Mouse (Mus musculus): Measurements from ENCODE around the gene Tmem115. TPM values are rescaled to one million over a fixed set of nuclear protein-coding genes. Genes with fewer than 3 reads are reported as not detected.
A peak's percentile ranks its signal among the peaks of the same experiment; 100 is the strongest.

Tmem115 gene
- total RNA-seq, 2 experiments from 2014 or later, result 40.0 to 49.5 TPM

DNA sequence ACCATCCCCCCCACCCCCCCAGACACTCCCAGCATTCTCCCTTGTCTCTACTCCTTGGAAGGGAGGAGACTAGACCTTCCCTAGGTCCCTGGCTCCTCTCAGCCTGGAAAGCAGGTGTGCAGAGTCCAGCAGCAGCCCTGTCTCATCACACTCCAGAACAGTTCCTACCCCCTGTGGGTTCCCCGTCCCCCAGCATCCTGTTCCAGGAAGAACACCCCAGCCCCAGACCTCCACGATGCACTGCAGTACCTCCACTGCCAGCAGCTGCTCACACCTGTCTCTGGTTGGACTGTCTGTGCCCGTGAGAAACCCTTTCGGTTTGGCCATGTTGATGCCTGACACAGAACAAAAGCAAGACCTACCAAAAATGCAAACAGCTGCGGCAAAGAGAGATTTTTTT, 12.6 kb upstream of the Tmem115 start:
- DNase-seq (ENCODE audit: low spot score in 2 of 2), result no peak

DNA sequence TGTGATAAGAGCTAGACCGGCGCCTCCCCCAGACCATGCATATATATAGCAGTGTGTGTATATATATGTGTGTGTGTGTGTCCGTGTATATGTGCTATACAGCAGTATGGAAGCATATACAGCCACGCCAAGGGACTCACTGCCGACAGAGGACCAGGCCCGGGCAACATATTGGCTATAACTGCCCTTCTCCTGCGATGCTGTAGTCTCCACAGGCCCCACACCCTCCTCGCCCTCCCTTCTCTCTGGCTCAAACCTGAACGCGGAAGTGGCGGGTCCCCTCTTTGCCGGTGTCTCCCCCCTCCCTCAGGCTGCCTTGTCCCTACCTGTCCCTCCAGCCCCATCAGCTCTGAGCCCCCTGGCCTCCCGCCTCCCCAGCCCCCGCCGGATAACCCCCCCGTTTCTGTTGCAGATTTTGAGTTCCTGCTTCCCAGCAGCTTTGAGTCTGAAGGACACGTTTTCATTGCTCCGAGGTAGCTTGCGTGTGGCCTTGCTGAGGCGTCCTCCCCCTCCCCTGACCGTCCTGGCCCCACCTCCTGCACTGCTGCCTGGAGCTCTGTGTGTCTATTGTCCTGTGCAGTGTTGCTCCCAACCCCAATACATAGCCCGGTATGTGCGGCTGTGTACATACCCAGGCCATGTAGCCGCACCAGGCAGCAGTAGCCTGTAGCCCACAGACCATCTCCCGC, 11.9 kb upstream of the Tmem115 start:
- no peak for DNase-seq (ENCODE audit: low spot score in 2 of 2)

DNA sequence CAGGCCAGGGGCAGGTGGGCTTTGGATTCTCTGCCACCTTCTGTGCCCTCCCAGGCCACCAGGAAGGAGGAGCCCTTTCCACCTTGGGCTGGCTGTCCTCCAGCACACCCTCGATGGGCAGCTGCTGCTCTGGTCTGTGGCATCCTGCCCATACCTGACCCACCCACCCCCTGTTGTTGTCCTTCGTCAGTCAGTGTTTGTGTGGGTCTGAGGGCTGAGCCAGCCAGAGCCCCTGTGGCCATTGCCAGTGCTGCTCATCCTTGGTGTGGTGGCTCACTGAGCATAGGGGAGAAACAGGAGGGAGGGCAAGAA, 11.4 kb upstream of the Tmem115 start:
- no peak for DNase-seq (ENCODE audit: low spot score in 2 of 2)

DNA sequence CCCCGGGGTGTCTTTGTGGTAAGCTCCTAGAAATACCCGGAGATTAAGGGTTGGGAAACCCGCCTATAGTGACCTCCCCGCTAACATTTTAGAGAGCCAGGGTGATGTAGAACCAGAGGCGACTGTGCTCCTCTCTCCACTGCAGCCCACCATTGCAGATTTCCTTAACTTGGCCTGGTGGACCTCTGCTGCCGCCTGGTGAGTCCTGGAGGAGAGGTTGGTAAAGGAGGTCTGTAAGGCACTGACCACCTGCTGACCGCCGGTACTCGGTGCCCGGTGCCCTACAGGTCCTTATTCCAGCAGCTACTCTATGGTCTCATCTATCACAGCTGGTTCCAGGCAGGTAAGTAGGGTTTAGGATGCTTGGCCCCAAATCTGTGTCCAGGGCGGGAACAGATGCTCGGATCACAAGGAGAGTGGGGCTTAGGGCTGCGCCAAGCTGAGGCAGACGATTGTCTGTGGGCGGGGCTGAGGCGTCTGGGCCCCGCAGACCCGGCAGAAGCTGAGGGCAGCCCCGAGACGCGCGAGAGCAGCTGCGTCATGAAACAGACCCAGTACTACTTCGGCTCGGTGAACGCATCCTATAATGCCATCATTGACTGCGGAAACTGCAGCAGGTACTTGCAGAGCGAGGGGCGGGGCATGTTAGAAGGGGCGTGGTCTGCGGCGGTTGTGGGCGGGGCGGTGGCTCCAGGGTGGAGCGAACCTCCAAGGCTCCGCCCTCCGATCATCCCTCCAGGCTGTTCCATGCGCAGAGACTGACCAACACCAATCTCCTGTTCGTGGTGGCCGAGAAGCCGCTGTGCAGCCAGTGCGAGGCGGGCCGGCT, 7.3 kb upstream of the Tmem115 start:
- peak; percentile 70 to 71 for DNase-seq (ENCODE audit: low spot score in 2 of 2)

DNA sequence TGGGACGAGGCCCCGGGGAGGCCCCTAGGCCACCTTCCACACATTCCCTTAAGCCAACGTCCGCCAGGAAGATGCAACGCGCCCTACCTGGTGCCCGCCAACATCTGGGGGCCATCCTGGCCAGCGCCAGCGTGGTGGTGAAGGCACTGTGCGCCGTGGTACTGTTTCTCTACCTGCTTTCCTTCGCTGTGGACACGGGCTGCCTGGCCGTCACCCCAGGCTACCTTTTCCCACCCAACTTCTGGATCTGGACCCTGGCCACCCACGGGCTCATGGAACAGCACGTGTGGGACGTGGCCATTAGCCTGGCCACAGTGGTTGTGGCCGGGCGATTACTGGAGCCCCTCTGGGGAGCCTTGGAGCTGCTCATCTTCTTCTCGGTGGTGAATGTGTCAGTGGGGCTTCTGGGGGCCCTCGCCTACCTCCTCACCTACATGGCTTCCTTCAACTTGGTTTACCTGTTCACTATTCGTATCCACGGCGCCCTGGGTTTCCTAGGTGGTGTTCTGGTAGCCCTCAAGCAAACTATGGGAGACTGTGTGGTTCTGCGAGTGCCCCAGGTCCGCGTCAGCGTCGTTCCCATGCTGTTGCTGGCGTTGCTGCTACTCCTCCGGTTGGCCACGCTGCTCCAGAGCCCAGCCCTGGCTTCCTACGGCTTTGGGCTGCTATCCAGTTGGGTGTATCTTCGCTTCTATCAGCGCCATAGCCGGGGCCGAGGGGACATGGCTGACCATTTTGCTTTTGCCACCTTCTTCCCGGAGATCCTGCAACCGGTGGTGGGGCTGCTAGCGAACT, 860 bp downstream of the Tmem115 start:
- DNase-seq (ENCODE audit: low spot score in 2 of 2), result peak in 1 of 2 experiments; percentile 28

DNA sequence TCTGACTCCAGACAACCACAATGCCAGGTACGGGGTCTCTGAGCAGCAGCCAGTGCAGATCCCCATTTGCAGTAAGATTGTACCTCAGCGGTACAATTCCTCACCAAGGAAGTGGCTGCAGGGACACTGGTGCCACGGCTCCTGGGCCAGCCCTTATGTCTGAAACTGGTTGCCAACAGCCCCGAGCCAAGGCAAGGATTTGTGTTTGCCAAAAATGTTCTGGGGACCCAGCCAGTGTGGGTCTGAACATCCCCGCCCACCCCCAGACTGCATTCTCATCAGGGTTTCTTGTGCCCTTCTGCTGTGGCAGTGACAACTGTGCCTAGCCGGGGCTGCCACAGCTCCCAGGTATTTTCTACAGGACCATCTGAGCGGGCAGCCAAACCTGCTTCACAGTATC, 4.5 kb downstream of the Tmem115 start:
- DNase-seq (ENCODE audit: low spot score in 2 of 2), result no peak

DNA sequence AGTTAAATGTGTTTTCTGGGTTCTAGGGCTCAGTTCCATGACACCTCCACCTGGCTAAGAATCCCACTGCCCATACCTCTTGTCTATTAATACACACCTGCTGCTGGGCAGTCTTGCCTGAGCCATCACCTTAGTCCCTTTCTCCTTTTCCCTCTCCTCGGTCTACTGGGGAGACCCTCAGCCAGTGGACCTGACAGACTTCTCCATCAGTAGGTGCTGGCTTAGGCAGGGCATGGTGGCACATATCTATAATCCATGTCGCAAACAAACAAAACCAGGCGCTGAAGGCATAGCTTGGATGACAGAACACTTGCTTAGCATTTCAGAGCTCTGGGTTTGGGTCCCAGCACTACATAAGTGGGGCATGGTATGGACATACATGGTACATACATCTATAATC, 5.0 kb downstream of the Tmem115 start:
- no peak for DNase-seq (ENCODE audit: low spot score in 2 of 2)

DNA sequence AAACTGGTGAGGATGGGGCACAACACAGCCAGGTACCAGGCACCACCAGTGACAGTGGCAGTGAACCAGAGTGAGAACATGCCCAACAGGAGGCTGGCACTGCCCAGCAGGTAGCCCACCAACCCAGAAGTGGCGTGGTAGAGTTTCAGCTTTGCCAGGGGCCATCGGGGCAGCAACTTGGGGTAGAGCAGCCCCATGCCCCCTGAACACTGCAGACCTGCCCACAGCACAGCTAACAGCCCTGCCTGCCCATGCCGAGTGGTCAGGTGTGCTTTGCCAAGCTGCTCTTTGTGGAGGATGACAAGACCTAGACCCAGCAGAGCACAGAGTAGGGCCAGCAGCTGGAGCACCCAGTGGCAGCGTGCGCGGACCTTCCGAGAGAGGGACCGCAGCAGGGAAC, 6.2 kb downstream of the Tmem115 start:
- DNase-seq (ENCODE audit: low spot score in 2 of 2), result no peak

DNA sequence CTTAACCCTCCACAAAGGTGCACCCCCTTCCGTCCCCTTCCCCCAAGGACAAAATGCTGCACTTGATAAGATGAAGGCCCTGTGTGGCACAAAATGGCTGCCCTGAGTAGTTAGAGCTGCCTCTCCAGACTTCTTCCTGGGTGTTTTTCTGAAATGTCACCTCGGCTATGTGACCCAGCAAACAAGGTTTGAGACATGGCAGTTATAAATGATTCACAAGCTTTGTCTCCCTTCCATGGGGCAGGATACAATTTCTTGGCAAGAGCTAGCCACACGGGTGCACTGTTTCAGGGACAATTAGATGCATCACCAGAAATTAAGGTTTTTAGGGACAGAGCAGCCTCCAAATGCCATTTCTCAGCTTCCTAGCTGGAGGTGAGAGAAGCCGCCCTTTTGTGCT, 6.7 kb downstream of the Tmem115 start:
- DNase-seq (ENCODE audit: low spot score in 2 of 2), result no peak

DNA sequence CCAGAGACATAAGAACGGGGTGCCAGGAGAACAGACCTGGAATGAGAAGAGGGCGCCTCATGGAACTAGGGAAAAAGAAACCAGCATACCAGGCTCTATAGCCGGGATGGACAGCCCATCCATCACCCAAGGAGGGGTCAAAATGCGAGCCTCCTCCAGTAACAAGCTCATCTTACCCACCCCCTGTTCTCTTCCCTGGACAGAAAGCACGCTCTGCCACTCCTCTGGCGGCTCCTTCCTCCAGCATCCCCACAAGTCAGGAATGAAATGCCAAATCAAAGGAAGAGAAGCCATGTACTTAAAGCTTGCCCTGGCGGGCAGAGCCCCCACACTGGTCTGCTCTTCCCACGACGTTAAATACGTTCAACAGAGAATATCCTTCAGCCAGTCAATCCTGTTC, 7.3 kb downstream of the Tmem115 start:
- no peak for DNase-seq (ENCODE audit: low spot score in 2 of 2)

DNA sequence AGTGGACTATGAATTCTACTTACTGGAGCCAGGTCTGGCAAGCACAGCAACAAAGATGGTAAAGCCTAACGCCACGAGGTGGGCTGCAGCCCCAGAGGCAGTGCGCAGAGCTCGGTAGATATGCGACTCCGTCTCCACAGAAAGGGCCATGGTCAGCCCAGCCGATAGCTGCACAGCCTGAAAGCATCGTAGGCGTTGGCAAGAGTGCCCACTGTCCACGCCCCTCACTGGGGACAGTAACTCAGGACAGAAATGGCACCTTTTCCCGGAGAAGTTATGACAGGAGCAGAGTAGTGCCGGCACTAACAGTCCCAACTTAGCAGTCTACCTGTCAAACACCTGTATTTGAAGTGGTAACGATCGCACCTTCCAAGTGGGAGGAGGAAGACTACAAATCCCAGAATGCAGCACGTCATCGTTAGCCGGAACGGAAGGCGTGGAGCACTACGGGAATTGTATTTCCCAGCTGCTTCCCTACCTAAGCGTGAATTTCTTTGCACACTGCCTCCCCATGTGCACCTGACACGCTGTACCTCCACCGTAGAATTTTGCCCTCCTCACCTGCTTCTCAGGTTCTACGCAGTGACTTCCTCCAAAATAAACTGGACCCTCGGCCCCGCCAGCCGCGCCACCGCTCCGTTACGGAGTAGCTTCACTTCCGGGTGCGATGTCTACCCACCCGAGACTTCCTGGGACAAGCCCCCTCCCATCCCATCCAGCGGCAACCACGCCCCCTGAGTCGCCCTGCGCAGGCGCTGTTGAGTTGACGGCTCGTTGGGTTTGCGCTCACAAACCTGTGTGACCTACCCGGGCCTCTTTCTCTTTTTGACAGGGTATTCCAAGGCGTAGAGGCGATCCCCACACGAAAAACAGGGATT, 8.0 kb downstream of the Tmem115 start, which contains the start of the genes Cyb561d2 and Nprl2:
Gene Cyb561d2, minus strand, starts transcription at position 720 of the 878 bp plus-strand sequence.
Gene Nprl2, plus strand, starts transcription at position 753 of the 878 bp plus-strand sequence.
- peak; percentile 93 for DNase-seq (ENCODE audit: low spot score in 2 of 2)

DNA sequence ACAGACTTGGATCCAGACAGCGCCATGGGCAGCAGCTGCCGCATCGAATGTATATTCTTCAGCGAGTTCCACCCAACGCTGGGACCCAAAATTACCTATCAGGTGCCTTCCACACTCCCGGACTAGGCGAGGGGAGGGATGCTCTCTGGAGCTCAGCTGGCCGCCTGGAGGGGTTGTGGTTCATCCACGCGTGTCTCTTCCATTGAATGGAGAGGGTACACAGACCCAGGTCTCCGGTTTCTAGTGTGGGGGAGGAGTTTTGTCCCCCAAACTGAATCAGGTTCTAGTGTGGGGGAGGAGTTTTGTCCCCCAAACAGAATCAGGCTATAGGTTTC, 8.6 kb downstream of the Tmem115 start:
- DNase-seq (ENCODE audit: low spot score in 2 of 2), result no peak

DNA sequence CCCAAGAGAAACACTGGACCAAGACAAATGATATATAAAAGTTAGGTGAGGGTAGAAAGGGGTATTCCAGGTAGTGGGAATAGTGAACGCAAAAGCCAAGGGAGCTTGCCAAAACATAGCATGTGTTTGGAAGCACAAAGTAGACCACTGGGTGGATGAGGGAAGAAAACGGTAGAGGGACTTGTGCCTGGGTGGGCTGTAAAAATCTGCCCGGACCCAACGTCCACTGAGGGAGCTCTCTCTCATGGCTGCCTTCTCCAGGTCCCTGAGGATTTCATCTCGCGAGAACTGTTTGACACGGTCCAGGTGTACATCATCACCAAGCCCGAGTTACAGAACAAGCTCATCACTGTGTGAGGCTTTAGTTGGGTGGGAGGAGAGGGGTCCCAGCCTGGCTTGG, 9.0 kb downstream of the Tmem115 start:
- no peak for DNase-seq (ENCODE audit: low spot score in 2 of 2)

DNA sequence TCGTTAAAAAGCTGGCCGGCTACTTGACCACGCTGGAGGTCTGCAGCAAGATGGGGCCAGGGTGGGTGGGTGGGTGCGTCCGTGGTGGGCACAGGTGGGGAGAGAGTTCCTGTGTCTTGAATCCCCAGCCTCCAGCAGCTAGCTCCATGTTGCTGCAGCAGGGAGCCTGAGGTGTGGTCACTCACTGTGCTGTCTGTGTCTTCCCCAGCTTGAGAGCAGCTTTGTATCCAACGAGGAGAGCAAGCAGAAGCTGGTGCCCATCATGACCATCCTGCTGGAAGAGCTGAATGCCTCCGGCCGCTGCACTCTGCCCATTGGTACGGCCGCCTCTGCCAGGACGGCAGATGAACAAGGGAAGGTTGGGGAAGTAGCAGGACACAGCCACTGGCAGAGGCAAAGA, 9.6 kb downstream of the Tmem115 start:
- no peak for DNase-seq (ENCODE audit: low spot score in 2 of 2)

DNA sequence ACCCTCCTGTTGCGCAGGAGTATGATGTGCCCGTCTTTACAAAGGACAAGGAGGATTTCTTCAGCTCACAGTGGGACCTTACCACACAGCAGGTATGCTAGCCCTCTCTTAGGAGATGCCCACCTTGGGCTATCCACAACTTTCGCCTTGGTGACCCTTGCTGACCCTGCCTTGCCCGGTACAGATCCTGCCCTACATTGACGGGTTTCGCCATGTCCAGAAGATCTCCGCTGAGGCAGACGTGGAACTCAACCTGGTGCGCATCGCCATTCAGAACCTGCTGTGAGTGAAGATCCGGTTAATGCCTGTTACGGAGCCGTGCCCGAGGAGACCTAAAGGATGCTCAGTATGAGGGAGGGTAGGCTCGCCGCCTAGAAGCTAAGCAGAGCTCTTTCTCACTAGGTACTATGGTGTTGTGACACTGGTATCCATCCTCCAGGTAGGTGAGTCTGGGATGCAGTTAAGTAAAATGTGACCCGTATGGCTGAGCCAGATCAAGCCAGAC, 10.5 kb downstream of the Tmem115 start:
- DNase-seq (ENCODE audit: low spot score in 2 of 2), result no peak

DNA sequence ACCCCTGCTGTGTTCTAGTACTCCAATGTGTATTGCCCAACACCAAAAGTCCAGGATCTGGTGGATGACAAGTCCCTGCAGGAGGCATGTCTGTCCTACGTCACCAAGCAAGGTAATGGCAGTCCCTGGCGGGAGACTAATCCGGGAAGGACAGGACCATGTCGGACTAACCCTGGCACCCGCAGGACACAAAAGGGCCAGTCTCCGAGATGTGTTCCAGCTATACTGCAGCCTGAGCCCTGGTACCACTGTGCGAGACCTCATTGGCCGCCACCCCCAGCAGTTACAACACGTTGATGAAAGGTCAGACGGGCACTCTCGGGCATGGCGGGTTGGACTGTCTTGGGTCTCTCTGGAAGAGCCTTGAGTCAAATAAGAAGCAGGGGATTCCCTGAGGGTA, 11.0 kb downstream of the Tmem115 start:
- DNase-seq (ENCODE audit: low spot score in 2 of 2), result no peak

DNA sequence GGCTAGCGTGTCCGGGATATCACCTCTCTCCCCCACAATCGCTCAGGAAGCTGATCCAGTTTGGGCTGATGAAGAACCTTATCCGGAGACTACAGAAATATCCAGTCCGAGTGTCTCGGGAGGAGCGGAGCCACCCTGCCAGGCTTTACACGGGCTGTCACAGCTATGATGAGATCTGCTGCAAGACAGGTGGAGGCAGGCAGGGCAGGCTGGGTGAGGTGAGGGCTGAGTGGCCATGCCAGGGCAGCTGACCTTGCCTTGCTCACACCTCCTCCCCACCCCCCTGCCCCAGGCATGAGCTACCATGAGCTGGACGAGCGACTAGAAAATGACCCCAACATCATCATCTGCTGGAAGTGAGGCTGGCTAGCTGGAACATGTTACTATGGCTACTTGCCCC, 11.5 kb downstream of the Tmem115 start:
- no peak for DNase-seq (ENCODE audit: low spot score in 2 of 2)

DNA sequence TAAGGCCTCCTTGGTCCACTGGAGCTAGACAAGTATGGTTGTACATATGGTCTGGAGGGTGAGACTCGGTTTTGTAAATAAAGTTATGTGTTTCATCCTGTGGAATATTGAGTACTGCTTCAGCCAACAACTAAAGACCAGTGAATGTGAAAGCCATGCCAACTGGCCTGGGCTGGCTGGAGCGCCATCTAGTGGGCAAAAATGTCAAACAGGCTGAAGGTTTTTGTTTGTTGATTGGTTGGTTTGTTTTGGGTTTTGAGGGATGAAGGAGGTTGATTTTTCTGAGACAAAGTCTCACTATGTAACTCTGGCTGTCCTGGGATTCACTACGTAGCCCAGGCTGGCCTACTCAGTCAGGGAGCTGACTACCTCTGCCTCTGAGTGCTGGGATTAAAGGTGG, 11.9 kb downstream of the Tmem115 start:
- peak; percentile 77 to 79 for DNase-seq (ENCODE audit: low spot score in 2 of 2)

DNA sequence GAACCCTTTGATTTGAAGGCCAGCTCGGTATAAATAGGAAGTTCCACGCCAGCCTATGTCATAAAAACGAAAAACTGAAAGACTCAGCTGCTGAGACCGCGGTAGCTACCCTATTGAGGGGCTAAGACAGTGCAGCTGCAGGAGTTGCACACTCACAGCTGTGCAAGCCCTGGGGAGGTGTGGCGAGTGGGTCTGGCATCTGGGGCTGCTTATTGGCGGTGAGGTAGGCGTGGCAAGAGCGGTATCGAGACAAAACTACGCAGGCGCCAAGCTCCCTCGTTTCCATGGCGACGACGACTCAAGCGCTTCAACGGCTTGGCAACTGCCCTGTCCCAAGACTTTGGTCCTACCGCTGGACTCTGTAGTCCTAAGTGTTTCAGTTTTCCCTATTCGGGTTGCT, 13.3 kb downstream of the Tmem115 start, which contains the start of gene Zmynd10:
Gene Zmynd10, plus strand, starts transcription at position 273 of the 400 bp plus-strand sequence.
- DNase-seq (ENCODE audit: low spot score in 2 of 2), result peak; percentile 78 to 84

DNA sequence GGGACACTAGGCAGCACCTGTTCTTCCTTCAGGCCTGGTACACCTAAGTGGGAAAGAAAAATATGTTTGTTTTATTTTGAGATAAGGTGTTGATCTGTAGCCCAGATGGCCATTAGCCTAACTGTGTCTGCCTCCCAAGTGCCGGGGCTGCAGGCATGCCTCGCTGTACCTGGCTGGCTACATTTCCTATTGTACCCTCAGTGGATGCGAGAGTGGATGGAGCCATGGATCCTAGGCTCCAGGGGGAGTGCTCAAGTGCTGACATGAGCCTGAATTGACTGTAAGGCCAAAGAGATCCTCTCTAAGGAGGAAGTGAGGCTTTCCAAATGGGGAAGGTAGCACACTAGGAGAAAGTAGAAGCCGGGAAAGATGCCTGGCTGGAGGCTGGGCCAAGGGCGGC, 14.2 kb downstream of the Tmem115 start:
- no peak for DNase-seq (ENCODE audit: low spot score in 2 of 2)

DNA sequence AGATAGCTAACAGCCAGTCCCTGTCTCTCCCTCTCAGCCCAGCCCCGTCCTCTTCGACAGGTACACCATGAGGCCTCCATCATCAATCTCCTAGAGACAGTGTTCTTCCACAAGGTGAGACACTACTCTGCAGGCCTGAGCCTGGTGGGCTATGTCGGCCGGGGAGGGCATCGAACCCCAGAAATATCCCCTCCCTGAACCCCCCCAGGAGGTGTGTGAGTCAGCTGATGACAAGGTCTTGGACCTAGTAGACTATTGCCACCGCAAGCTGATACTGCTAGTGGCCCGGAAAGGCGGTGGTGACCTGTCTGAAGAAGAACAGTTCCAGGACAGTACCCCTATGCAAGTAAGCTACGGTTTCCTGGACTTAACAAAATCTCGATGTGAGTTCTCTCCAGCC, 15.1 kb downstream of the Tmem115 start:
- DNase-seq (ENCODE audit: low spot score in 2 of 2), result no peak
